Mouse (Mus musculus) small intestine, adult 2 months (tissue): ENCODE measurements around the gene Wnt6. TPM values are rescaled to one million over a fixed set of nuclear protein-coding genes. Genes with fewer than 3 reads are reported as not detected.
A peak's percentile ranks its signal among the peaks of the same experiment; 100 is the strongest.
"Not testable (repeated sequence)": the region's sequence is repeated elsewhere in the genome, so short reads cannot be mapped to it uniquely, and the experiment has no call there.

Experiments used
- H3K27ac ChIP-seq: fragments of 200-500 bp; 2 replicates; pipeline ENCODE4 v1.5.1; 2012; ENCODE audit warnings: low read depth, low read length, control low read depth, inconsistent platforms; ENCODE audit not compliant: insufficient read depth
- H3K27me3 ChIP-seq: fragments of 200-500 bp; 2 replicates; pipeline ENCODE4 v1.6.1; 2012; ENCODE audit warnings: mild to moderate bottlenecking, moderate library complexity, low read length, inconsistent platforms; ENCODE audit not compliant: control insufficient read depth, insufficient read depth
- H3K36me3 ChIP-seq: fragments of 200-500 bp; 2 replicates; pipeline ENCODE4 v1.6.1; 2012; ENCODE audit warnings: mild to moderate bottlenecking, low read length, control low read depth, inconsistent platforms; ENCODE audit not compliant: control insufficient read depth, insufficient read depth
- H3K4me1 ChIP-seq: fragments of 200-500 bp; 2 replicates; pipeline ENCODE4 v1.6.1; 2012; ENCODE audit warnings: low read length, inconsistent platforms, mixed read lengths; ENCODE audit not compliant: control insufficient read depth, insufficient read depth, insufficient read length
- H3K4me3 ChIP-seq: fragments of 200-500 bp; 2 replicates; pipeline ENCODE4 v1.5.1; 2012; ENCODE audit warnings: low read depth, mild to moderate bottlenecking, control low read depth, inconsistent platforms, low read length, moderate library complexity
- CTCF ChIP-seq: fragments of 200-500 bp; IDR thresholded peaks from 2 replicates; pipeline ENCODE4 v1.5.1; 2012; ENCODE audit warnings: low read depth, mild to moderate bottlenecking, control low read depth, inconsistent platforms, low read length, moderate library complexity, mixed read lengths; ENCODE audit not compliant: insufficient replicate concordance, insufficient read length; ENCODE audit errors: extremely low read depth
- POLR2A ChIP-seq: fragments of 200-500 bp; IDR thresholded peaks from 2 replicates; pipeline ENCODE4 v1.6.1; 2012; ENCODE audit warnings: low read depth, mild to moderate bottlenecking, control low read depth, inconsistent platforms, low read length, moderate library complexity
- WGBS: fragments of 180-500 bp; shearing (Covaris S2); methylation state at CpG from one replicate; pipeline ENCODE4 v1.1.7; 2018; 5-methylcytosine and 5-hydroxymethylcytosine counted together
- polyA plus RNA-seq: library from polyadenylated mRNA; depleted of rRNA; stranded (reverse); fragments of >200 nt; gene quantifications from 2 replicates; pipeline ENCODE4 v1.2.3, GENCODE M21; 2012; rRNA removed

Wnt6 gene
- polyA plus RNA-seq, 1 experiment: 6.0 TPM

DNA sequence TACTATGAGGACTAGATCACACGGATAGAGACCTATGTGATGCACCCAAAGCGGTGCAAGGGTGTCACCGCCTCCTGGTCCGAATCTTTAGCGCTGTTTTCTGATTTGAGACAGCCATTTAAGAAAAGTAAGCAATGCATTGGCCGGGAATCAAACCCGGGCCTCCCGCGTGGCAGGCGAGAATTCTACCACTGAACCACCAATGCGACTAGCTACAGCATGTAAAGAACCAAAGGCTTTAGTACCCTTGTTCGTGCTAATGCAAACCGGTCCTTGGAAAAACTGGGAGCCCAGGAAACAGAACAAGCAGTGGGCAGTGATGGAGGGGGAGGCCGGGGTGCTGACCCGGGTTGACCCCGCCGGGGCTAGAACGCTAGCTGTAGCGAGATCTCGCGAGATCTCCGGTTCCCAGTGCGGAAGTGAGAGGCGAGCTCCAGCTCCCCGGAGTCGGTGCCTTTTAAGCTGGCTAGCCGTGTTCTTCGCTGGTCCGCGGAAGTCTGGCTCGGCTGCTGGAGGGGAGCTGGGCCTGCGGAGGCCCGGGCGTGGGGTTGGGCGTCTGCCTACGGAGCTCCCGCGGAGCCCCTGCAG lies 45.0 kb downstream of the Wnt6 start:
- 3% methylated on average over 38 of the region's 38 CpGs for WGBS
- Histone ChIP-seq H3K4me3 (peak overlapping the region; percentile 90), H3K27me3 (no peaks in the 10 kb centered on the region), H3K4me1 (peaks cover 3% of the 10 kb centered on the region; the same call in 1 of the 2 replicates), H3K27ac (peak overlapping the region; percentile 70), H3K36me3 (no peaks in the 10 kb centered on the region)
- TF ChIP-seq POLR2A (peak; percentile 87), CTCF (no peak; the same call in 1 of the 2 replicates)

DNA sequence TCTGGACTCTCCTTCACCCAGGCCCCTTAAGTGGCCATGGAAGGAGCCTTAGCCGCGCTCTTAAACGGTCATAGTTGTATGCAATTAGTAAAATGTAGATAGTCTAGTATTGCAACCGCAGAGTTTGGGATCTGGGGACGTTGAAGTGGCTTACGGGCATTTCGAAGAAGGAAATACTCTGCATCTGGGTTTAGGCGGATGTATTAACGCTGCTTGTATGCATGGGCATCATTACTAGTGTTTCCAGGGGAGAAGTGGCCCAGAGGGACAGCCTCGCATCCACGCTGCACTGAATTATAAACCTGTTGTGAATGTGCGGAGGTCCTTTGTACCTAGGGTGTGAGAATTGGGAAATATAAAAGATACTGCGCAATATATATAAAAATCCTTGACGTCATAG lies 45.5 kb downstream of the Wnt6 start:
- Histone ChIP-seq H3K27ac (peak overlapping the region; percentile 70), H3K4me3 (peak overlapping the region; percentile 90), H3K27me3 (no peaks in the 10 kb centered on the region), H3K4me1 (peaks cover 3% of the 10 kb centered on the region; the same call in 1 of the 2 replicates), H3K36me3 (no peaks in the 10 kb centered on the region)
- WGBS: 7% methylated on average over 14 of the region's 14 CpGs
- no peak for TF ChIP-seq CTCF
- TF ChIP-seq POLR2A: no peak

DNA sequence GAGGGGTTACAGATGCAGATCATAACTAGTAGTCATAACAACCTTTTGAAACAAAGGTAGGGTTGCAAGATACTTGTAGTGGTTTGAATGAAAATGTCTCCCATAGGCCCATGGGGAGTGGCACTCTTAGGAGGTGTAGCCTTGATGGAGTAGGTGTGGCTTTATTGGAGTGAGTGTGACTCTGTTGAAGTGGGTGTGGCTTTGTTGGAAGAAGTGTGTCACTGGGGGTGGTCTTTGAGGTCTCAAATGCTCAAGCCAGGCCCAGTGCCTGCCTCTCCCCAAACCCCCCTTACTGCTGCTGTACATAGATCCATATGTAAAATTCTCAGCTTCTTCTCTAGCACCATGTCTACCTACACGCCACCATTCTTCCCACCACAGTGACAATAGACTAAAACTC lies 46.8 kb downstream of the Wnt6 start:
- Histone ChIP-seq H3K36me3 (no peaks in the 10 kb centered on the region), H3K27me3 (no peaks in the 10 kb centered on the region), H3K27ac (no peak overlapping the region), H3K4me1 (peaks cover 3% of the 10 kb centered on the region; the same call in 1 of the 2 replicates), H3K4me3 (no peak overlapping the region)
- WGBS: 98% methylated on average over 1 of the region's 1 CpGs
- TF ChIP-seq POLR2A (no peak), CTCF (no peak)

DNA sequence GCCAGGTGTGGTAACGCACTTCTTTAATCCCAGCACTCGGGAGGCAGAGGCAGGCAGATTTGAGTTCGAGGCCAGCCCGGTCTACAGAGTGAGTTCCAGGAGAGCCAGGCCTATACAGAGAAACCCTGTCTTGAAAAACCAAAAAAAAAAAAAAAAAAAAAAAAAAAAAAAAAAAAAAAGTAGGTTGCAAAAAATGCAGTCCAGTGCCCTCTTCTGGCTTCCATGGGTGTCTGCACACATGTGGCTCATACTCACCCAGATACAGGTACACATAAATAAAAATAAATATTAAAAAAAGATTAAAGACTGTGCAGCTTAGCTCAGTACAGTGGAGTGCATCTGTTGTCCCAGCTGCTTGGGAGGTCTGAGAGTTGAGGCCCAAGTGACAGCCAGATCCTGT lies 51.9 kb downstream of the Wnt6 start:
- not testable (repeated sequence) for H3K36me3 ChIP-seq, H3K27me3 ChIP-seq, H3K4me1 ChIP-seq, H3K27ac ChIP-seq, H3K4me3 ChIP-seq
- 92% methylated on average over 4 of the region's 4 CpGs for WGBS

DNA sequence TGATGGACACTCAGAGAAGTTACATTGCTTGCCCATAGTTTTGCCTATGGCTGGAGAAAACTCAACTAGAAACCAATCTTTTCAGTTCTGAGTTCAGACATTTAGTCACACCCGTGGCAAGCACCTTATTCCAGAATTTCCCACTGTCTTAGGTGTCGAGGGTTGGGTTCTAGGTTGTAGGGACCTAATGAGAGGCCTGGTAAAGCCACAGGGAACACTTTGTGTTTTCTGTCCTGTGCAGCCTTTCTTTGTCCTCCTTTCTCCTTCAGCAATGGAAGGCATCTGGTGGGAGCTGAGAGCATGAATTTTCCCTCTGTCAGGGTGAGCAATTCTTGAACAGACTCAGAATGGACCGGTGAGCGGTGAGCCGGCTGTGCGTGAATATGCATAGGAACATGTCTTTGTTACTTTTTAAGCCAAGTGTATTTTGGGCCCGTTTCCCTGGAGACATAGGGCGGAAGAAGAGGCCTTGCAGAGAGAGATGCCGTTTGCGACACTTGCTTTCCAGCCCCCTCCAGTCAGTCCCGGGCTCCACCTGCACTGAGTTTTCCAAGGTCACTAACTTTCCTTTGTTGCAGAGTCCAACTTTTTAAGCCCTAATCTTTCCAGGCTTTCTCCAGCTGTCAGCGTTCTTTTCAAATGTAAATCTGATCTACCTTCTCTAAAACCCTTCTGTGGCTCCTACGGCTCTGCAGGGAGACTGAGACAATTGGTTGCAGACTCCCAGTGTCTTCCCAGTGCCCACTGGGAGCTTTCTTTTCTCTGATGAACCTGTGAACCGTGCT lies 53.0 kb downstream of the Wnt6 start:
- Histone ChIP-seq H3K4me1 (no peaks in the 10 kb centered on the region), H3K36me3 (no peaks in the 10 kb centered on the region), H3K27me3 (no peaks in the 10 kb centered on the region), H3K27ac (no peak overlapping the region), H3K4me3 (no peak overlapping the region)
- 43% methylated on average over 14 of the region's 14 CpGs for WGBS
- TF ChIP-seq POLR2A (no peak), CTCF (no peak)

DNA sequence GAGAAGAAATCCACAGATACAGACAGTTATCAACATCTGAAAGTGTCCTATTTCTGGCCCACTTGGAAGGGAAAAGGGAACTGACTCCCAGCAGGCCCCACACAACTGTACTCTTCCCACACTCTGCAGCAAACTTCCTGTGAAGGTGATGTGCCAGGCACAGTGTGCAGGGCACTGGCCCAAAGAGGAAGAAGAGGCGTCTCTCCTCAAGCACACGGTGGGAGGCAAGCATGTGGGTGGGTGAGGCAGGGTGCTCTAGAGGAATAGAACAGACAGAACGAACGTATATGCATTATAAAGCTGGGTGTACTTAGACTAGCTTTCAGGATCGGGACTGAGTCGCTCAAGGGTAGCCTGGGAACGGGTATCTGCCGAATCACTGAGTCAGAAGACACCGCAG lies 58.4 kb downstream of the Wnt6 start:
- Histone ChIP-seq H3K27ac (no peak overlapping the region), H3K36me3 (no peaks in the 10 kb centered on the region), H3K27me3 (no peaks in the 10 kb centered on the region; the same call in 1 of the 2 replicates), H3K4me3 (no peak overlapping the region), H3K4me1 (no peaks in the 10 kb centered on the region)
- no peak for TF ChIP-seq CTCF
- no peak for TF ChIP-seq POLR2A
- WGBS: 68% methylated on average over 9 of the region's 9 CpGs

DNA sequence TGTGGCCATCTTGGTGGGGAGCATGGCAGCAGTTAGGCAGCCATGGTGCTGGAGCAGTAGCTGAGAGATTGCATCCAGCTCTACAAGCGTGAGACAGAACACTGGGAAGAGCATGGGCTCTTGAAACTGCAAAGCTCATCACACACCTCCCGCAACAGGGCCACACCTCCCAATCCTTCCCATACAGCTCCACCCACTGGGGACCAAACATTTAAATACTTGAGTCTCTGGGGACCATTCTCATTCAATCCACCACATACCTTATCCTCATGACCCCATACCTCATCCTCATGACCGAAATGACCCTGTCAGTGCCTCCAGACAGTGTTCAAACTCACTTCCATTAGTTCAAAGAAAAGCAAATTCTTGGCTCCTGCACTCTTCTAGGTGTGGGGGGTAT lies 61.6 kb downstream of the Wnt6 start:
- H3K4me3 ChIP-seq: no peak overlapping the region
- TF ChIP-seq CTCF (no peak), POLR2A (no peak)
- no peak overlapping the region for H3K27ac ChIP-seq
- no peaks in the 10 kb centered on the region; the same call in 1 of the 2 replicates for H3K27me3 ChIP-seq
- H3K36me3 ChIP-seq: no peaks in the 10 kb centered on the region
- no peaks in the 10 kb centered on the region for H3K4me1 ChIP-seq
- 80% methylated on average over 3 of the region's 3 CpGs for WGBS

Other genes with a start within 250 kb of the Wnt6 start
- not detected in 2 replicates for gene Plcd4, start 229.0 kb upstream of the Wnt6 start, polyA plus RNA-seq
- 0.33 and 1.2 TPM in 2 replicates for gene Usp37, start 227.6 kb upstream of the Wnt6 start, polyA plus RNA-seq
- 5.0 and 8.5 TPM in 2 replicates for gene Zfp142, start 183.6 kb upstream of the Wnt6 start, polyA plus RNA-seq
- gene Bcs1l, start 183.6 kb upstream of the Wnt6 start, polyA plus RNA-seq: 5.3 and 5.9 TPM in 2 replicates
- gene Rnf25, start 170.5 kb upstream of the Wnt6 start, polyA plus RNA-seq: 18.8 and 31.3 TPM in 2 replicates
- gene Stk36, start 170.4 kb upstream of the Wnt6 start, polyA plus RNA-seq: 1.1 and 1.4 TPM in 2 replicates
- 5.7 and 8.4 TPM in 2 replicates for gene Ttll4, start 110.1 kb upstream of the Wnt6 start, polyA plus RNA-seq
- 5.6 and 36.2 TPM in 2 replicates for gene Cyp27a1, start 58.3 kb upstream of the Wnt6 start, polyA plus RNA-seq
- 1.5 TPM in 1 of 2 replicates, not detected in the other for gene Prkag3, start 22.7 kb upstream of the Wnt6 start, polyA plus RNA-seq
- gene Wnt10a, start 19.6 kb downstream of the Wnt6 start, polyA plus RNA-seq: 0.14 and 0.57 TPM in 2 replicates
- gene Cdk5r2, start 83.0 kb downstream of the Wnt6 start, polyA plus RNA-seq: 1.2 and 2.1 TPM in 2 replicates
- 2.0 and 5.2 TPM in 2 replicates for gene Fev, start 113.5 kb downstream of the Wnt6 start, polyA plus RNA-seq
- gene Cryba2, start 121.3 kb downstream of the Wnt6 start, polyA plus RNA-seq: 0.86 and 1.1 TPM in 2 replicates
- gene Cfap65, start 163.7 kb downstream of the Wnt6 start, polyA plus RNA-seq: 0.03 and 0.15 TPM in 2 replicates
- 67.5 and 198 TPM in 2 replicates for gene Ihh, start 179.8 kb downstream of the Wnt6 start, polyA plus RNA-seq